Mouse (Mus musculus): ENCODE data around the gene Auh.

DNA sequence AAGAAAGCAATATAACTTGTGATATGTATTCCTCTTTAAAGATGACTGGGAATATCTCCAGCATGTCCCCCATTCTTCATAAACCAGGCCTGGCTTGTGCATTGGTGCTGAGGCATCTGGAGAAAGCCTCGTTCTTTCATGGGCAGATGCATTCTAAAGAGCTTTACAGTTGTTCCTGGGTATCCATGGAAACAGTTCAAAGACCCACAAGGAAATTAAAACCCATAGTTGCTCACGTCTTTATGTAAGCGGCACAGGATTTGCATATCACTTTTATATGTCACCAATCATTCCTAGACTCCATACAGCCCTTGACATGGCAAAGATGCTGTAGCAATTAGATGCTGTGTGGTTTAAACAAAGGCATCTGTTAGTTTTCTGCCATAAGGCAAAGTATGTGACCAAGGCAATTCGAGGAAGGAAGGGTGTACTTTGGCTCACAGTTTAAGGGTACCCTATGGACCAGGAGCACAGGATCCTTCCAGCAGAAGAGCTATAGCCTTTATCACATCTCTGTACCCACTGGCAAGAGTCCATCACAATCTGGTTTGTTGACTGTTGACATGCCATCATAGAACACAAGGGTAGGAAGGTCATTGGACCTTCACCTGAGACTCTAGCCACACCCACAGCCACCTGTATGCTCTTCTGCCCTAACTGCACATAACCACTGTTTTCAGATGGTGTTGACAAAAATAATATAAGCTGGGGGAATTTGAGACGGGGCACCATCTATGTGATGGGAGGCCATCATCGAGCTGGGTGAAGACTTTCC is 24.5 kb upstream of the Auh start:
- TF ChIP-seq CTCF (IDR thresholded peaks at IDR 0.05) = no peak
- no peak for TF ChIP-seq POLR2A (IDR thresholded peaks at IDR 0.05; ENCODE audit: insufficient read depth, low read depth, low read length)
- no peak for TF ChIP-seq EP300 (IDR thresholded peaks at IDR 0.05; ENCODE audit: insufficient read depth, low read depth, low read length)
